Mouse (Mus musculus) frontal cortex, postnatal 25 days (tissue): ENCODE measurements around the gene Gm5936.
"Not testable (repeated sequence)": the region's sequence is repeated elsewhere in the genome, so short reads cannot be mapped to it uniquely, and the experiment has no call there.

Experiments
- DNase-seq, 2 experiments: peaks; one replicate each; pipeline ENCODE4 v3.0.0; 2022; ENCODE audit warnings: low spot score in 2 of 2

The Gm5936 gene

DNA sequence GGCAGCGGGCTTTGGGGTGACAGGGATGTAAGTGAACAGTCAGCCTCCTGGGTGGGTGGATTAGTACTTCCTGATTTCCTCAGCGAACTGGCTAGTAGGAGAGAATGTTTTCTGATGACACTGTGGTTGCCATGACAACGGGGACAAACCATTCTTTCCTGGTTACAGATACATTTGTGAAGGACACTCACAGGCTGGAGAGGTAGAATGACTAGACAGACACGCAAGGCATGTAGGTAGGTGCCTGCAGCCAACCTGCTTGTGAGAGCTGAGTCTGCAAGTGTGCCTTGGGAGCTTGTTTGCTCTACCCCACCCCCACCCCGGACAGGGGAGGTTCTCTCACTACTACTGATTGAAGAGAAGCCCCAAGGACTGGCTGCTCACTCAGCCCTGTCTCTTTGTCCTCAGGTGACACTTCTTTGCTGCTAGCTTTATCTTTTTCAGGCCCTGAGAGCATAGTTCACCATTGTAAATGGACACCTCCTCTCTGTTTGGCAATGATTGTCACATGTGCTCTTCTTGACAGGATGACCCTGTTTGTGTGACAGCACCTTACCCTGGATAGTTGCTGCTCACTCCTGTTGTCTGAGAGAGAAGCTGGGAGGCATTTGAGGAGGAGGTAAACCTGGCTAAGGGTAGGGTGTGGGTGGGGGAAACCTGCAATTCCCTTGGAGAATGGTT lies at the start of gene Gm5936:
Gene Gm5936 (plus strand): TSS at position 355 of the 681 bp plus-strand sequence.
- DNase-seq, result peak in 1 of 2 experiments; percentile 5

DNA sequence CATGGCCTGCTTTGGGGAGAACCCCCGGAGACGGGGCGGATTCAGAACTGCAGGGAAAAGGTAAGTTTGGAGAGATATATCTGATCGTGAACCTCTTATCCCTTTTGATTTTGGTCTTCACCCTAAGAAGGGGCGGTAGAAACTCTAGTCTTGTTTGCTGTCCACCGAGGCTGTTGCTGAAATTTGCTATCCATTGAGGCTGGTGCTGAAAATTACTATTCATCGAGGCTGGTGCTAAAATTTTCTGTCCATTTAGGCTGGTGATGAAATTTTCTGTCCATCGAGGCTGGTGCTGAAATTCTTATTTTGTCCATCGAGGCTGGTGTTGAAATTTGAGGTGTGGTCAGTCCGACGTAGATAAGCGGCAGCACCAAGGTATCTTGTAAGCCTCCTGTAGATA lies 19.1 kb downstream of the Gm5936 start:
- DNase-seq, result not testable (repeated sequence)

DNA sequence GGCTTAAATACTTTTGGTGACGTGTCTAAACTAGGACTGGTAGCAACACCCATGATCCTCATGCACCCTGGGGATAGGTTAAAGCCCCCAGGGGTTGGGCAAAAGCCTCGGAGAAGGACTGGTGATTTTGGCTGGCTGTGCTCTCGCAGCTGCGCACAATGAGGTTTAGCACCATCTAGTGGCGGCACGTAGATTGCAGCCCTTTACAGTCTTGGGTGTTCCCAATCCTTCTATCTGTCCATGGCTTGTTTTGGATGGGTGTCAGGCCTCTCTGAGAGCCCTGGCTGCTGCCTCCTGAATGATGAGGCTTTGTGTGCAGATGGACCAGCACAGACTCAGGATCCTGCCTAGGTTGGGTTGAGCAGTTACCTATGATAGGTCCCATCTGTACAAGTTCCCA lies 43.1 kb downstream of the Gm5936 start:
- peak in 1 of 2 experiments; percentile 50 for DNase-seq
